Mouse (Mus musculus) intestine, embryonic 14.5 days (tissue): ENCODE measurements at regions not wholly inside any gene's neighbourhood (a gene's known extent, or its start where the extent isn't known, plus 50 kb on each side); places are given as distances from the start of the nearest gene placed in this dataset.

Experiments
- ATAC-seq: fragments of 200-750 bp; cut with Nextera tagmentation; replicated peaks from 2 replicates; pipeline ENCODE4 v1.8.0; 2017; ENCODE audit warnings: low read depth, moderate number of reproducible peaks, moderate TSS enrichment, moderate library complexity; ENCODE audit not compliant: low FRiP score, low TSS enrichment
- DNase-seq: peaks from one replicate; pipeline ENCODE4 v3.0.0-alpha.2; 2018; ENCODE audit warnings: low spot score
- H3K27ac ChIP-seq: fragments of 300-500 bp; sonication (generic); 2 replicates; pipeline ENCODE4 v1.5.1; 2014; ENCODE audit warnings: low read depth, mild to moderate bottlenecking, control low read depth
- H3K27me3 ChIP-seq: fragments of 300-500 bp; sonication (generic); replicated peaks from 2 replicates; pipeline ENCODE4 v1.6.1; 2014; ENCODE audit warnings: low read length, control low read depth; ENCODE audit not compliant: control insufficient read depth, insufficient read depth
- H3K36me3 ChIP-seq: fragments of 300-500 bp; sonication (generic); 2 replicates; pipeline ENCODE4 v1.6.1; 2014; ENCODE audit warnings: low read length, control low read depth; ENCODE audit not compliant: control insufficient read depth, insufficient read depth
- H3K4me1 ChIP-seq: fragments of 300-500 bp; sonication (generic); replicated peaks from 2 replicates; pipeline ENCODE4 v1.6.1; 2014; ENCODE audit warnings: low read length, control low read depth, mixed read lengths; ENCODE audit not compliant: control insufficient read depth, insufficient read depth
- H3K4me2 ChIP-seq: fragments of 300-500 bp; sonication (generic); 2 replicates; pipeline ENCODE4 v1.6.1; 2014; ENCODE audit warnings: low read length
- H3K4me3 ChIP-seq: fragments of 300-500 bp; sonication (generic); 2 replicates; pipeline ENCODE4 v1.5.1; 2014; ENCODE audit warnings: low read depth, low read length, control low read depth, mixed read lengths
- H3K9ac ChIP-seq: fragments of 300-500 bp; sonication (generic); 2 replicates; pipeline ENCODE4 v1.6.1; 2014; ENCODE audit warnings: mild to moderate bottlenecking, low read length
- H3K9me3 ChIP-seq: fragments of 300-500 bp; sonication (generic); 2 replicates; pipeline ENCODE4 v1.6.1; 2016; ENCODE audit warnings: low read length, control low read depth; ENCODE audit not compliant: control insufficient read depth
- WGBS: fragments of 180-500 bp; shearing (Covaris S2); extraction: QIAGEN DNeasy Blood & Tissue Kit; methylation state at CpG from one replicate; pipeline ENCODE4 v1.1.7; 2014; 5-methylcytosine and 5-hydroxymethylcytosine counted together

DNA sequence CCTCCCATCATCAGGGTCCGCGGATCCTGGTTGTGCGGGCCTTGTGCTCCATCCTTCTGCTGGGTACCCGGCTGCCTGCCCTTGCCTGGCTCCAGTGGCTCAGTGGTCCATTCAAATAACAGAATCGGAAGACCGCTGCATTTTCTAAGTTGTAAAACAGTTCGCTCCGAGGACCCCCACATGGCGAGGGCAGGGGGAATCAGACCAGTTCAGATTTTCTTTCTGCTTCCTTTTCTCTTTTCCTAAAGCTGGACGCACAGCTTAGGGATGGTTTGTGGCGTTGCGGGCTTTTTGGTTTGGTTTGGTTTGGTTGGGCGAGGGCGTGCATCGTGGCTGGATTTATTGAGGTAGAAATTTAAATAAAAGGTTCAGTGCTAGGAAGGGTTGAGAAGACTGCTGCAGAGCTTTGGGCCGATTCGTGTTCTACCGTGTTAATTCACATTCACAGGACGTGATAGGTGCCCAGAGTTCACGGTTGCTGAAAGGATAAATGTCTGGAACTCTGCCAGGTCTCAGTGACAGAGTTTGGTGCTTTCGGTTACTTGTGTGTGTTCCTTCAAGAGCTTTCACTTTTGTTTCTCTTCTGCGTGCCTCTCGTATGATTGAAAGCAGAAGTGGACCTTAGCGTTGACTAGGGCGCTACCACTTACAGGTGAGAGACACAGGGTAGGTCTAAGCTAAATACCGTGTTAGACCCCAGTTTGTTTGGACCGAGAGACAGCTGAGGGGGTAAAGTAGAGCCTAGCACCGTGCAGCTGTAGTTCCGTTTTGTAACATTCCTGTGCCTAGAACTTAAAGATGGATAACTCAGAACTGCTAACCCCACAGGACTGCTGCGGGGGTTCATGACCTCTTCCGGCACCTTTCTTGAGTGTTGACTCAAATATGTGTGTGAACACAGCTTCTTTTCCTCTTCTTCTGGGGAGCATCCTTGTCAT, 61.9 kb upstream of the Ak4 start:
- 8% methylated on average over 31 of the region's 31 CpGs for WGBS
- Histone ChIP-seq H3K27ac (peak overlapping the region; percentile 78), H3K9me3 (no peaks in the 10 kb centered on the region), H3K36me3 (no peaks in the 10 kb centered on the region), H3K4me1 (peaks cover 18% of the 10 kb centered on the region), H3K9ac (peak overlapping the region; percentile 79), H3K4me2 (peak overlapping the region; percentile 84), H3K4me3 (peak overlapping the region; percentile 74), H3K27me3 (0 out of 2 replicates have a peak, but pooled peaks cover 4% of the 10 kb centered on the region)
- ATAC-seq (peak; percentile 17), DNase-seq (peak; percentile 81)

- DNase-seq: peak; percentile 86
- peak overlapping the region; percentile 78 for H3K27ac ChIP-seq
- 0 out of 2 replicates have a peak, but pooled peaks cover 4% of the 10 kb centered on the region for H3K27me3 ChIP-seq
- H3K4me3 ChIP-seq: peak overlapping the region; percentile 74
- WGBS: under 1% methylated on average over 100 of the region's 107 CpGs
- H3K4me1 ChIP-seq: peaks cover 18% of the 10 kb centered on the region
- no peaks in the 10 kb centered on the region for H3K9me3 ChIP-seq
- H3K9ac ChIP-seq: peak overlapping the region; percentile 79
- peak overlapping the region; percentile 84 for H3K4me2 ChIP-seq
- peak; percentile 79 for ATAC-seq
- no peaks in the 10 kb centered on the region for H3K36me3 ChIP-seq
Observed at GRCm38 (mm10) chr4:101356093-101356953, 62.8 kb upstream of the Ak4 start.

DNA sequence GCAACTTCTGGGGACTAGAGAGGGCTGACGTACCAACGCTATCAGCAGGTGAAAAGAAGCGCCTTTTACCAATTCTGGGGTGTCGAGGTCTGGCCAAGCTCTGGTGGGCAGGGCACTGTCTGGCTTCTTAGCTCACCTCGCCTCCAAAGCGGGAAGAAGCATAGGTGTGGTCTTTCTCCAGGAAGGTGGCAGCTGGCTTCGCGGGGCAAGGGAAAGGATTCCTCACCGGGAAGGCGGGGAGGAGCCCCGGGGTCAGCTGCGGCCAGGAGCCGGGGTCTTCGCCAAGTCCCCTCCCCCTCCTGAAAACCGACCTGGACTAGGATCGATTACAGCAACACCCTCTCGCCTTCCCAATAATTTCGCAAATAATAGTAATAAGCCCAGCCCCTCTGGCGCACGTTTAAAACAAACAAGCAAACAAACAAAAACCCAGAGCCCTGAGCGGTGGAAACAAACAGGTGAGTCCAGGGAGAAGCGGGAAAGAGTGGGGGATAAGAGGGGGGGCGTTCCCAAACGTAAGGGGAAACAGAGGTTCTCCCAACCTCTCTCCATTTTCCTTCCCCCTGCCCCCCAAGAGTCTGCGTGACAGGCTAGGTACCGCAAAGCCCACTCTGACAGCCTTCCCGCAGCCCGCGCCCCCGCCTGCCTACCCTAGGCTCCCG, 63.5 kb upstream of the Ak4 start:
- ATAC-seq: no peak; the same call in 1 of the 2 replicates
- peak overlapping the region; percentile 74 for H3K4me3 ChIP-seq
- H3K4me2 ChIP-seq: peak overlapping the region; percentile 84
- H3K9me3 ChIP-seq: no peaks in the 10 kb centered on the region
- WGBS: 2% methylated on average over 30 of the region's 31 CpGs
- H3K27me3 ChIP-seq: 0 out of 2 replicates have a peak, but pooled peaks cover 4% of the 10 kb centered on the region
- peak overlapping the region; percentile 78; the same call in 1 of the 2 replicates for H3K27ac ChIP-seq
- DNase-seq: peak; percentile 65
- peaks cover 18% of the 10 kb centered on the region for H3K4me1 ChIP-seq
- H3K36me3 ChIP-seq: no peaks in the 10 kb centered on the region
- peak overlapping the region; percentile 79 for H3K9ac ChIP-seq

GRCm38 (mm10) chr4:101354951-101355350, 64.1 kb upstream of the Ak4 start:
- Histone ChIP-seq H3K36me3 (no peaks in the 10 kb centered on the region), H3K9me3 (no peaks in the 10 kb centered on the region), H3K27me3 (0 out of 2 replicates have a peak, but pooled peaks cover 4% of the 10 kb centered on the region), H3K4me1 (peaks cover 18% of the 10 kb centered on the region), H3K9ac (no peak overlapping the region), H3K4me3 (peak overlapping the region; percentile 74), H3K27ac (no peak overlapping the region), H3K4me2 (peak overlapping the region; percentile 84)
- no peak for ATAC-seq
- peak; percentile 58 for DNase-seq
- 13% methylated on average over 7 of the region's 7 CpGs for WGBS

DNA sequence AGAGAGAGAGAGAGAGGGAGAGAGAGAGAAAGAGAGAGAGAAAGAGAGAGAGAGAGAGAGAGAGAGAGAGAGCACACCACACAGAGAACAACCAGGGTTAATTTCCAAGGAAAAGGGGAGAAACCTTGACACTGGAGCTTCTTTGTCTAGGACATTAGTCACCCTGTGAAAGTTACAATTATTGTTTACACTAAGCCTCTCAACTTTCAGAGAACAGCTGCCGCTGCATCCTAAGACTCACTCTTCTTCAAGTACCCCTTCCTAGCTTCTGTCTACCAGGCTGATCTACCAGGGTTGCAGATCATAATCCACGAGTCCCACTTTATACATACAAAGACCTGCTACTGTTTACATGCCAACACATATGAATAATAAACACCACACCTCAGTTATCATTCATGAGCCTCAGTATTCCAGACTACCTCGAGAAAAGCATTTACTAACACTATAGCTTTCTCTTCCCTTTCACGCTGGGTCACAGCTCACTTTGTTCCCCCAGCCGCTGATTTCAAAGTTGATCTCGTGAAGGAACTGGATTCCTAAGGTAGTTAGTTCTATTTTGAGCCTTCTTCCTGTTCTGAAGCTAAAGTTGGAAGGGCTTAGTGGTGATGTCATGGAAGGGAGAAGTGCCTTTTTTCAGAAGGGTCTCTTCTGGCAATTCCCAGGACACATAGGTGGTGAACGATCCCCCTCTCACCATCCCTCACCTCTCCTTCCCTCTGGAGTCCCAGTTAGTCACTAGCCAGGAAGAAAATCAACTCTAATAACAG, 64.8 kb upstream of the Ak4 start:
- peak overlapping the region; percentile 74; the same call in 1 of the 2 replicates for H3K4me3 ChIP-seq
- WGBS: 14% methylated on average over 7 of the region's 7 CpGs
- H3K36me3 ChIP-seq: no peaks in the 10 kb centered on the region
- no peak for DNase-seq
- 0 out of 2 replicates have a peak, but pooled peaks cover 4% of the 10 kb centered on the region for H3K27me3 ChIP-seq
- no peak for ATAC-seq
- H3K9ac ChIP-seq: no peak overlapping the region
- H3K9me3 ChIP-seq: no peaks in the 10 kb centered on the region
- H3K4me2 ChIP-seq: peak overlapping the region; percentile 84
- H3K4me1 ChIP-seq: peaks cover 18% of the 10 kb centered on the region
- no peak overlapping the region for H3K27ac ChIP-seq

- WGBS: 86% methylated on average over 4 of the region's 4 CpGs
- Histone ChIP-seq H3K36me3 (no peaks in the 10 kb centered on the region), H3K4me3 (no peak overlapping the region), H3K9me3 (no peaks in the 10 kb centered on the region), H3K9ac (no peak overlapping the region), H3K4me1 (peaks cover 18% of the 10 kb centered on the region), H3K4me2 (no peak overlapping the region), H3K27ac (no peak overlapping the region), H3K27me3 (no peaks in the 10 kb centered on the region)
- no peak for DNase-seq
- ATAC-seq: no peak
Observed at GRCm38 (mm10) chr4:101352178-101352577, 66.9 kb upstream of the Ak4 start.

GRCm38 (mm10) chr4:101351716-101352115, 67.4 kb upstream of the Ak4 start:
- Histone ChIP-seq H3K4me1 (peaks cover 18% of the 10 kb centered on the region), H3K4me2 (no peak overlapping the region), H3K27me3 (no peaks in the 10 kb centered on the region), H3K27ac (no peak overlapping the region), H3K4me3 (no peak overlapping the region), H3K36me3 (no peaks in the 10 kb centered on the region), H3K9ac (no peak overlapping the region), H3K9me3 (no peaks in the 10 kb centered on the region)
- DNase-seq (no peak), ATAC-seq (no peak)
- 88% methylated on average over 3 of the region's 3 CpGs for WGBS
